Mouse (Mus musculus) thymus, adult 2 months (tissue): Measurements from ENCODE around the gene Cnep1r1.

ENCODE experiments used
- CTCF ChIP-seq: fragments of 200-500 bp; IDR thresholded peaks from 2 replicates; pipeline ENCODE4 v1.5.1; 2012; ENCODE audit warnings: mild to moderate bottlenecking, control low read depth, low read length, moderate library complexity, borderline replicate concordance; ENCODE audit not compliant: control insufficient read depth, poor library complexity, insufficient read depth; ENCODE audit errors: extremely low read depth
- POLR2A ChIP-seq: fragments of 200-500 bp; IDR thresholded peaks from 2 replicates; pipeline ENCODE4 v1.6.1; 2012; ENCODE audit warnings: mild to moderate bottlenecking, low read length, control low read depth, moderate library complexity; ENCODE audit not compliant: control insufficient read depth, poor library complexity, insufficient read depth; ENCODE audit errors: extremely low read depth

- TF ChIP-seq CTCF (no peak), POLR2A (no peak)
These were observed 56.7 kb downstream of the Cnep1r1 start for GRCm38 (mm10) chr8:88175264-88175663.
